Mouse (Mus musculus) embryonic facial prominence, embryonic 14.5 days (tissue): ENCODE measurements around the gene Atp8a1. TPM values are rescaled to one million over a fixed set of nuclear protein-coding genes. Genes with fewer than 3 reads are reported as not detected.

Experiments used
- ATAC-seq: fragments of 200-750 bp; cut with Nextera tagmentation; 2 replicates; pipeline ENCODE4 v1.8.0; 2017; ENCODE audit warnings: low read depth, moderate number of reproducible peaks, moderate TSS enrichment
- DNase-seq: peaks from one replicate; pipeline ENCODE4 v3.0.0-alpha.2; 2015; ENCODE audit warnings: low spot score
- H3K27ac ChIP-seq: fragments of 300-500 bp; sonication (generic); replicated peaks from 2 replicates; pipeline ENCODE4 v1.5.1; 2014; ENCODE audit warnings: low read depth, mild to moderate bottlenecking, low read length, moderate library complexity
- H3K27me3 ChIP-seq: fragments of 300-500 bp; sonication (generic); replicated peaks from 2 replicates; pipeline ENCODE4 v1.6.1; 2014; ENCODE audit warnings: low read length; ENCODE audit not compliant: control insufficient read depth, insufficient read depth
- H3K36me3 ChIP-seq: fragments of 300-500 bp; sonication (generic); 2 replicates; pipeline ENCODE4 v1.6.1; 2014; ENCODE audit warnings: low read length, mixed read lengths; ENCODE audit not compliant: control insufficient read depth, insufficient read depth
- H3K4me1 ChIP-seq: fragments of 300-500 bp; sonication (generic); 2 replicates; pipeline ENCODE4 v1.6.1; 2014; ENCODE audit warnings: antibody characterized with exemption, low read length; ENCODE audit not compliant: control insufficient read depth, insufficient read depth
- H3K4me2 ChIP-seq: fragments of 300-500 bp; sonication (generic); 2 replicates; pipeline ENCODE4 v1.6.1; 2014; ENCODE audit warnings: low read depth, mild to moderate bottlenecking, low read length, moderate library complexity, mixed read lengths
- H3K4me3 ChIP-seq: fragments of 300-500 bp; sonication (generic); 2 replicates; pipeline ENCODE4 v1.5.1; 2014; ENCODE audit warnings: low read depth, mild to moderate bottlenecking, low read length
- H3K9ac ChIP-seq: fragments of 300-500 bp; sonication (generic); 2 replicates; pipeline ENCODE4 v1.6.1; 2014; ENCODE audit warnings: low read depth, mild to moderate bottlenecking, low read length, moderate library complexity, mixed read lengths
- H3K9me3 ChIP-seq: fragments of 300-500 bp; sonication (generic); 2 replicates; pipeline ENCODE4 v1.6.1; 2016; ENCODE audit warnings: low read length; ENCODE audit not compliant: control insufficient read depth
- WGBS: fragments of 180-500 bp; shearing (Covaris S2); extraction: QIAGEN DNeasy Blood & Tissue Kit; methylation state at CpG from one replicate; pipeline ENCODE4 v1.1.7; 2014; 5-methylcytosine and 5-hydroxymethylcytosine counted together
- polyA plus RNA-seq: library from polyadenylated mRNA; unstranded; fragments of >200 nt; fragmentation: Nextera tagmentation; extraction: Ambion mirVana; gene quantifications from 2 replicates; pipeline ENCODE4 v1.2.1, GENCODE M21; 2014

Gene Atp8a1
- polyA plus RNA-seq, 1 experiment from 2014 or later = 14.2 TPM

DNA sequence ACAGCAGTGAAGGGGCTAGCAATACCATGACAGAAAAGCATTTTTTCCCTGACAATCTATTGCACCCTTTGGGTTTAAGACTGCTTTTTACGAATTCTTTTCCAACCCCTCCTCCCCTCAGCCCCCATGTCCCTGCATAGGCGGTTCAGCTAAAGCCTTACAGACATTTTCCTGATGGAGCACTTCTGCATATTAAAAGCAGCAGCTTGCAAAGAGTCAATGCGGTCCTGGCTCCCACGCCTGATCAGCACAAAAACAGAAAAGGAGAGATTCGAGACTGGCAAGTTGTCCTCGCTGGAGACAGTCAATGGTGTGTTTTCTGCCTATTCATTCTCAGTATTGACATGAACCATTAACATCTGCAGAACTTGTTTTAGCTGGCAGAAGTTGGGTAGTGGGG lies 184.5 kb downstream of the Atp8a1 start:
- Histone ChIP-seq H3K4me3 (no peak overlapping the region), H3K27ac (no peak overlapping the region), H3K36me3 (no peaks in the 10 kb centered on the region), H3K27me3 (peaks cover 3% of the 10 kb centered on the region; the same call in 1 of the 2 replicates), H3K9me3 (no peaks in the 10 kb centered on the region), H3K4me1 (no peaks in the 10 kb centered on the region), H3K4me2 (no peak overlapping the region), H3K9ac (no peak overlapping the region)
- DNase-seq = no peak
- 37% methylated on average over 6 of the region's 6 CpGs for WGBS
- no peak for ATAC-seq

DNA sequence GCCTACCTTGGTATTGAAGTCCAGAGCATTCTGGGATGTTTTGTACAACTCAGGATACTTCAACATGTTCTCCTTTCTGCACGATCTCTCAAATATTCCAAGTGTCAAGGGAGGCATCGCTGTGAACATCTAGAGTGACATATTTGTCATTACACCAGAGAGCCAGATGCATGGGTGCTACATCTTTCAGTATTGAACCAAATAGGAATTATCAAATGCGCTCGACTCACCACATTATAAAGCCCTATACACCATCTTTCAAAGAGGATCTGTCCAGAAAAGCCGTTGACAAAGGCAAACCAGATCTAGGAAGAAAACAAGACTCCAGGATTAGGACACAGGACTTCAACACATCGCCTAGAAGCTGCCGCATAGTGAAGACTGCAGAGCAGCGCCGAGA lies 187.4 kb downstream of the Atp8a1 start:
- ATAC-seq = no peak

GRCm38 (mm10) chr5:67656821-67657259 lies 190.4 kb downstream of the Atp8a1 start:
- Histone ChIP-seq H3K36me3 (no peaks in the 10 kb centered on the region), H3K27ac (no peak overlapping the region), H3K4me2 (no peak overlapping the region), H3K9ac (no peak overlapping the region), H3K27me3 (peaks cover 3% of the 10 kb centered on the region; the same call in 1 of the 2 replicates), H3K4me1 (peaks cover 5% of the 10 kb centered on the region; the same call in 1 of the 2 replicates), H3K9me3 (no peaks in the 10 kb centered on the region), H3K4me3 (no peak overlapping the region)
- ATAC-seq = no peak
- WGBS = 36% methylated on average over 13 of the region's 13 CpGs
- no peak for DNase-seq

More for the DNA sequence above, 187.4 kb downstream of the Atp8a1 start:
- no peak overlapping the region for H3K4me2 ChIP-seq
- 88% methylated on average over 9 of the region's 9 CpGs for WGBS
- H3K4me3 ChIP-seq = no peak overlapping the region
- no peak overlapping the region for H3K9ac ChIP-seq
- H3K4me1 ChIP-seq = peaks cover 5% of the 10 kb centered on the region; the same call in 1 of the 2 replicates
- no peaks in the 10 kb centered on the region for H3K36me3 ChIP-seq
- no peak for DNase-seq
- H3K27me3 ChIP-seq = peaks cover 3% of the 10 kb centered on the region; the same call in 1 of the 2 replicates
- H3K9me3 ChIP-seq = no peaks in the 10 kb centered on the region
- no peak overlapping the region for H3K27ac ChIP-seq

DNA sequence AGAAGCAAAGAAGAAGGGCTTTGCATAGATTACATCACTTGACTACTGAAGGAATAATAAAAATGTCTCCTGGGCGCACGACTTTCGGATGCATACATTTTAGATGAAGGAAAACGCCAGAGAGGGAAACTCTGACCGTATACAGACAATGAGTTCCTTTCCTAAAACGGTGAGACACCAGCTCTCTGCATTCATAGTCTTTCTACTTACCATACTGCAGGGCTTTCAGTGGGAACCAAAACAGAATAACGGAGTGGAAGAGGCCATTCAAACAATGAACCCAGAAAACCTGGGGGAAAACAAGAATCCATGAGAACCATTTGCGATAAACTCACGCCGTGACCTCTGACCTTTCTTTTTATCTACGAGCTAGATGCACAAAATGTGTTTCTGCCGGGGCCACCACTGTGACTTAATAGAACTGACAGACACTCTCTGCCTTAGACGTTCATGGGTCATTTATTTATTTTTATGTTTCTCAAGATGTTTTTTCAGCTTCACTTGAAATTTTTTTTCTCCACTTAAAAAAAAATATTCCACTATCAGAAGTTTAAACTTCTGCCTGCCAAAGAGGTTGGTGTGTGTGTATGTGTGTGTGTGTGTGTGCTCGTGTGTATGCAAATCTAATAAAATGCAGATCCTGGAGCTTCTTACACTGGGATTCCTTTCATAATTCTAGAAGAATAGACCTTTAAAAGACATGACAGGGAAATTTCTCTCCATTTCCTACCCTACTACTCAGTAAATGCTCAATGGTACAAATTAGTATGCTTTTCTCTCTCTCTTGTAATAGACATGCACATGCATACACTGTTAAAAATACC lies 191.3 kb downstream of the Atp8a1 start:
- no peaks in the 10 kb centered on the region for H3K36me3 ChIP-seq
- no peak overlapping the region for H3K4me2 ChIP-seq
- H3K27me3 ChIP-seq = peaks cover 3% of the 10 kb centered on the region; the same call in 1 of the 2 replicates
- H3K9ac ChIP-seq = no peak overlapping the region
- H3K9me3 ChIP-seq = no peaks in the 10 kb centered on the region
- H3K27ac ChIP-seq = no peak overlapping the region
- ATAC-seq (no peak), DNase-seq (no peak)
- H3K4me3 ChIP-seq = no peak overlapping the region
- peaks cover 5% of the 10 kb centered on the region; the same call in 1 of the 2 replicates for H3K4me1 ChIP-seq
- WGBS = 55% methylated on average over 14 of the region's 14 CpGs

GRCm38 (mm10) chr5:67654572-67654971 lies 192.7 kb downstream of the Atp8a1 start:
- no peak for DNase-seq
- Histone ChIP-seq H3K27me3 (peaks cover 3% of the 10 kb centered on the region; the same call in 1 of the 2 replicates), H3K9me3 (no peaks in the 10 kb centered on the region)

GRCm38 (mm10) chr5:67653543-67653942 lies 193.7 kb downstream of the Atp8a1 start:
- Histone ChIP-seq H3K36me3 (no peaks in the 10 kb centered on the region), H3K4me2 (no peak overlapping the region), H3K4me1 (peaks cover 5% of the 10 kb centered on the region; the same call in 1 of the 2 replicates), H3K4me3 (no peak overlapping the region), H3K9ac (no peak overlapping the region), H3K27ac (no peak overlapping the region), H3K9me3 (no peaks in the 10 kb centered on the region), H3K27me3 (no peaks in the 10 kb centered on the region; the same call in none of the 2 replicates)
- 89% methylated on average over 3 of the region's 3 CpGs for WGBS
- DNase-seq (no peak), ATAC-seq (no peak)

More at GRCm38 (mm10) chr5:67654572-67654971, 192.7 kb downstream of the Atp8a1 start:
- no peak overlapping the region for H3K9ac ChIP-seq
- H3K4me1 ChIP-seq = peaks cover 5% of the 10 kb centered on the region; the same call in 1 of the 2 replicates
- no peak overlapping the region for H3K27ac ChIP-seq
- no peak overlapping the region for H3K4me3 ChIP-seq
- no peaks in the 10 kb centered on the region for H3K36me3 ChIP-seq
- H3K4me2 ChIP-seq = no peak overlapping the region
- 77% methylated on average over 5 of the region's 5 CpGs for WGBS
- ATAC-seq = no peak

DNA sequence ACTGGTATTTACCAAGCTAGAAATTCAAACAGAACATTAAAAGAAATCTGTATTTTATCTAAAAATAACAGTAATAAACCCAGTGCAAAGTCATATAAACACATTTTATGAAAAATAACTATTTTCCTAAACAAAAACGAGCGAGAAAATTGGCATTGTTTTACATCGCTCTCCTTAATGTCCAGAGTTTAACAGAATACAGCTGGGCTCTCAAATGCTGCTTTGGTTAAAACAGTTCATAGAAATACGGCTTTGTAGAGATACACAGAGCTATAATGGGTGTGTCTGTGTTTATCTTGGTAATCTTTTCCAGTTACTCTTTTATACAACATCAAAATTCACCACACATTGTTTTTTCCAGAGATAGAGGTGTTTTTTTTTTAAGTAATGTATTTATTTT lies 194.8 kb downstream of the Atp8a1 start:
- 75% methylated on average over 4 of the region's 4 CpGs for WGBS
- no peak overlapping the region for H3K27ac ChIP-seq
- no peaks in the 10 kb centered on the region for H3K9me3 ChIP-seq
- DNase-seq (no peak), ATAC-seq (no peak)
- no peak overlapping the region for H3K4me3 ChIP-seq
- H3K4me2 ChIP-seq = no peak overlapping the region
- H3K36me3 ChIP-seq = no peaks in the 10 kb centered on the region
- peaks cover 5% of the 10 kb centered on the region; the same call in 1 of the 2 replicates for H3K4me1 ChIP-seq
- peaks cover 4% of the 10 kb centered on the region for H3K27me3 ChIP-seq
- no peak overlapping the region for H3K9ac ChIP-seq

- Histone ChIP-seq H3K4me3 (no peak overlapping the region), H3K9ac (no peak overlapping the region), H3K9me3 (no peaks in the 10 kb centered on the region), H3K4me2 (no peak overlapping the region), H3K27ac (no peak overlapping the region), H3K4me1 (no peaks in the 10 kb centered on the region), H3K27me3 (peaks cover 4% of the 10 kb centered on the region), H3K36me3 (no peaks in the 10 kb centered on the region)
- DNase-seq = no peak
- 91% methylated on average over 5 of the region's 5 CpGs for WGBS
- ATAC-seq = no peak
These were observed 197.2 kb downstream of the Atp8a1 start for GRCm38 (mm10) chr5:67650021-67650420.
